Mouse (Mus musculus) lung, embryonic 14.5 days (tissue): ENCODE measurements around the gene Inpp5e. TPM values are rescaled to one million over a fixed set of nuclear protein-coding genes. Genes with fewer than 3 reads are reported as not detected.
A peak's percentile ranks its signal among the peaks of the same experiment; 100 is the strongest.

ENCODE experiments used
- ATAC-seq: fragments of 200-750 bp; cut with Nextera tagmentation; 2 replicates; pipeline ENCODE4 v1.8.0; 2017; ENCODE audit warnings: mild to moderate bottlenecking, moderate TSS enrichment, moderate library complexity; ENCODE audit not compliant: insufficient read depth
- DNase-seq: peaks from one replicate; pipeline ENCODE4 v3.0.0-alpha.2; 2015
- H3K27ac ChIP-seq: fragments of 300-500 bp; sonication (generic); 2 replicates; pipeline ENCODE4 v1.5.1; 2014; ENCODE audit warnings: low read depth, mild to moderate bottlenecking, moderate library complexity
- H3K27me3 ChIP-seq: fragments of 300-500 bp; sonication (generic); 2 replicates; pipeline ENCODE4 v1.6.1; 2014; ENCODE audit warnings: low read length, control low read depth; ENCODE audit not compliant: insufficient read depth
- H3K36me3 ChIP-seq: fragments of 300-500 bp; sonication (generic); 2 replicates; pipeline ENCODE4 v1.6.1; 2014; ENCODE audit warnings: control low read depth; ENCODE audit not compliant: insufficient read depth
- H3K4me1 ChIP-seq: fragments of 300-500 bp; sonication (generic); 2 replicates; pipeline ENCODE4 v1.6.1; 2014; ENCODE audit warnings: antibody characterized with exemption, control low read depth; ENCODE audit not compliant: insufficient read depth
- H3K4me2 ChIP-seq: fragments of 300-500 bp; sonication (generic); 2 replicates; pipeline ENCODE4 v1.6.1; 2014; ENCODE audit warnings: mild to moderate bottlenecking
- H3K4me3 ChIP-seq: fragments of 300-500 bp; sonication (generic); 2 replicates; pipeline ENCODE4 v1.5.1; 2014; ENCODE audit warnings: low read depth, low read length
- H3K9ac ChIP-seq: fragments of 300-500 bp; sonication (generic); 2 replicates; pipeline ENCODE4 v1.6.1; 2014
- H3K9me3 ChIP-seq: fragments of 300-500 bp; sonication (generic); 2 replicates; pipeline ENCODE4 v1.6.1; 2016; ENCODE audit warnings: low read depth, low read length, control low read depth
- CTCF ChIP-seq: IDR thresholded peaks from 2 replicates; pipeline ENCODE4 v1.5.1; 2016; ENCODE audit warnings: antibody characterized with exemption, low read depth
- WGBS: fragments of 180-500 bp; shearing (Covaris S2); extraction: QIAGEN DNeasy Blood & Tissue Kit; methylation state at CpG from one replicate; pipeline ENCODE4 v1.1.7; 2014; 5-methylcytosine and 5-hydroxymethylcytosine counted together
- polyA plus RNA-seq: library from polyadenylated mRNA; unstranded; fragments of >200 nt; fragmentation: Nextera tagmentation; extraction: Ambion mirVana; gene quantifications from 2 replicates; pipeline ENCODE4 v1.2.1, GENCODE M21; 2014

Inpp5e gene
- polyA plus RNA-seq, 1 experiment from 2014 or later: 22.4 TPM

- Histone ChIP-seq H3K27me3 (no peaks in the 10 kb centered on the region), H3K4me3 (peak within 1 kb of the TSS; percentile 94), H3K4me2 (peak within 1 kb of the TSS; percentile 93), H3K4me1 (peaks cover 14% of the 10 kb centered on the region), H3K27ac (peak within 1 kb of the TSS; percentile 90), H3K36me3 (peaks cover 20% of the 10 kb centered on the region), H3K9ac (peak within 1 kb of the TSS; percentile 82), H3K9me3 (no peaks in the 10 kb centered on the region)
- TF ChIP-seq CTCF: peak; percentile 11; the same call in 1 of the 2 replicates
- ATAC-seq: peak; percentile 92
- WGBS: under 1% methylated on average over 61 of the region's 61 CpGs
- peak; percentile 100 for DNase-seq
These were observed 36.1 kb upstream of the Inpp5e start, which contains the start of gene Sec16a for GRCm38 (mm10) chr2:26444946-26445665. Gene Sec16a (minus strand): TSS chr2:26445216.

DNA sequence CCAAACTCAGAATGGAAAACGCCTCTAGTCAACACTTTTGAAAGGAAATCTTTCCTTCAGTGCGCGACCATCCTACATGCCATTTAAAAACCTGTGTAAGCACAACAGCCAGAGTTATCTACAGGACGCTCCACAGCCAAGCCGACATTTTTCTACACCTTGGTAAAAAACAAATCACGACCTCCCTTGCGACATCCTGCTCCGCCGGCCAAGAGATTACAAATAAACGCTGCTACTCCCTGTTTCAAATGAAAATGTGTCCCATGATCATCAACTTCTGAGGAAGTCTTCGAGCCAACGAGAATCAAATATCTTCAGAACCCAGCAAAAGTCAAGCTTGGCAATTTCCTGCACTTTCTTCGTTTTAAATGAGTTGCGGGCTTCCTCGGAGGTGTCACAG lies 35.4 kb upstream of the Inpp5e start:
- no peak for ATAC-seq
- no peaks in the 10 kb centered on the region for H3K27me3 ChIP-seq
- peaks cover 14% of the 10 kb centered on the region for H3K4me1 ChIP-seq
- peak overlapping the region; percentile 82 for H3K9ac ChIP-seq
- H3K27ac ChIP-seq: peak overlapping the region; percentile 90
- H3K9me3 ChIP-seq: no peaks in the 10 kb centered on the region
- peak; percentile 16 for DNase-seq
- peak overlapping the region; percentile 93 for H3K4me2 ChIP-seq
- H3K36me3 ChIP-seq: peaks cover 27% of the 10 kb centered on the region
- WGBS: 1% methylated on average over 15 of the region's 15 CpGs
- H3K4me3 ChIP-seq: peak overlapping the region; percentile 94
- no peak for TF ChIP-seq CTCF

DNA sequence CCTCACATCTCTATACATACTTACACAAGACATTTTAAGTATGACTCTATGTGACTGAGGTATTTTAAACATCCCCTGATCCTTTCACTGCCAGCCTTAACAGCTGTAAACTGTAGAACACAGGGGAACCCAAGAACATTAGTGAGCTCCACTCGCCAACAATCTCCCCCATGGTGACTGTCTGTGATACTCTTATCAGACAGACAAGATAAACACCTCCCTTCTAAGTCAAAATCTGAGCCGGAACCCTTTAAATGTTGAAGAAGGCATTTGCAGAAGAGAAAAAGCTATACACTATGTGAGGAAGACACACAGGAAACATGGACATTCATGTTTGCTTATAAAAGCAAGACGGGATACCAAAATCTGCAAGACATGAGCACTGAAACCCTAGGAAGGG lies 34.9 kb upstream of the Inpp5e start:
- H3K27me3 ChIP-seq: no peaks in the 10 kb centered on the region
- no peak for DNase-seq
- H3K4me2 ChIP-seq: peak overlapping the region; percentile 93
- H3K4me3 ChIP-seq: peak overlapping the region; percentile 94
- peaks cover 32% of the 10 kb centered on the region for H3K36me3 ChIP-seq
- no peak overlapping the region for H3K27ac ChIP-seq
- H3K9me3 ChIP-seq: no peaks in the 10 kb centered on the region
- peaks cover 14% of the 10 kb centered on the region for H3K4me1 ChIP-seq
- peak overlapping the region; percentile 82 for H3K9ac ChIP-seq
- ATAC-seq: no peak
- WGBS: 7% methylated on average over 3 of the region's 3 CpGs
- TF ChIP-seq CTCF: no peak

- Histone ChIP-seq H3K4me3 (no peak overlapping the region), H3K9ac (no peak overlapping the region; the same call in 1 of the 2 replicates), H3K4me1 (peaks cover 14% of the 10 kb centered on the region), H3K36me3 (peaks cover 42% of the 10 kb centered on the region), H3K27me3 (no peaks in the 10 kb centered on the region), H3K9me3 (no peaks in the 10 kb centered on the region), H3K27ac (no peak overlapping the region), H3K4me2 (peak overlapping the region; percentile 93; the same call in 1 of the 2 replicates)
- 90% methylated on average over 1 of the region's 1 CpGs for WGBS
- ATAC-seq: no peak
- no peak for DNase-seq
- TF ChIP-seq CTCF: no peak
These were observed 33.8 kb upstream of the Inpp5e start for GRCm38 (mm10) chr2:26442843-26443242.

DNA sequence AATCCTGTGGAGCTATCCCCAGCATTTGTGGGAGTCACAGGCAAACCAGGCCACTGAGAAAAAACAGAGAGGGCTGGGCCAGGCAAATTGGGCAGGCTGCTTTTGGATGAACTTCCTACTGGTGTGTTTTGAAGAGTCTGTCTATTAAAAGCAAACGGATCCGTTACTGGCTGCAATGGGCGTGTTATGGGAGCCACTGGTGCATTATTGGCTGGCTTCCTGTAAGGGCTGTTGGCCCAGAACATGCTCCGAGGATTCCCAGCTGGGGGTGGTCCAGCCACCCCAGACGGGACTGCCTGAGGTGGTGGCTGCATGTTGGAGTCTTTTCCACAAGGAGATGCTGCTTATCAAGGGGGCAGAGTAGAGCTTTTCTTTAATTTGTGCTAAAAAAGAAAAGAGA lies 32.7 kb upstream of the Inpp5e start:
- no peak overlapping the region for H3K4me3 ChIP-seq
- no peaks in the 10 kb centered on the region for H3K9me3 ChIP-seq
- H3K4me1 ChIP-seq: peaks cover 11% of the 10 kb centered on the region
- no peak overlapping the region for H3K27ac ChIP-seq
- H3K36me3 ChIP-seq: peaks cover 46% of the 10 kb centered on the region
- ATAC-seq (no peak), DNase-seq (no peak)
- TF ChIP-seq CTCF: no peak
- no peaks in the 10 kb centered on the region for H3K27me3 ChIP-seq
- H3K4me2 ChIP-seq: no peak overlapping the region
- 66% methylated on average over 5 of the region's 5 CpGs for WGBS
- no peak overlapping the region for H3K9ac ChIP-seq

DNA sequence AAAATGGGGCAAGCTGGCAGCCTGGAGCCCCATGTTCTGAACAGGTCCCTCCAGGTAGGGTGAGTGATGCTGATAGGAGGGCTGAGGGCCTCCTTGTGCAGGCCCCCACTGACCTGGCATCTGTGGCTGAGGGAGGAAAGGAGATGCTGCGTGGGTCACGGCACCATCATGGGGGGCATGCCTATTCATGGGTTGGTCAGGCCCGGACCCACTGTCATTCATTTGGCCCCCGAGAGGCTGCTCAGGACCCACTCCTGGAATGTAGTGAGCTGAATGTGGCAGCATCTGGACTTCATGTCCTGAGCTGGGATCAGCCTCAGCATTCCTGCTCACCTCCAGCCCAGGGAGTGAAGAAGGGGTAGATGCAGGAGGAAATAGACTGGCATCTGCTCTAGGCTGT lies 32.3 kb upstream of the Inpp5e start:
- peaks cover 46% of the 10 kb centered on the region for H3K36me3 ChIP-seq
- no peaks in the 10 kb centered on the region for H3K9me3 ChIP-seq
- H3K27ac ChIP-seq: no peak overlapping the region
- no peak for TF ChIP-seq CTCF
- no peak overlapping the region for H3K9ac ChIP-seq
- H3K4me3 ChIP-seq: no peak overlapping the region
- peaks cover 8% of the 10 kb centered on the region; the same call in 1 of the 2 replicates for H3K4me1 ChIP-seq
- no peak for DNase-seq
- no peak overlapping the region for H3K4me2 ChIP-seq
- ATAC-seq: no peak
- H3K27me3 ChIP-seq: no peaks in the 10 kb centered on the region
- WGBS: 93% methylated on average over 4 of the region's 4 CpGs

DNA sequence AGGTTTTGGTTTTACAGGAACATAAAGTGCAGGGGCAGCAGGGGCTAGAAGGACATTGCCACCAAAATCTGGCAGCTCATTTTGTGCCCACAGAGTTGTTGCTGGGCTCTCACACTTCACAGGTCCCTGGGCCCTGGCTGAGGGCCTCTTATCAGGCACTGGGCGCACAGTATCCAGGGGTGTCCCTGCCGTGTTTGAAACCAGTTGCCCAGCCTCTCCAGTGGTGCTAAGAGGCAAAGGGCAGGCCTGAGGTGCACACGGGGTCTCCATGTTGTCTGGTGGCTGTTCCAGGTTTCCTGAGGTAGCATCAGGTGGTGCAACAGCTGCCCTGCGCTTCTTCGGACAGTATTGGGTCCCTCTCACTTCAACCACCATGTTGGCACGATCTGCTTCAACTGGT lies 30.7 kb upstream of the Inpp5e start:
- DNase-seq: no peak
- no peak for ATAC-seq
- WGBS: 86% methylated on average over 6 of the region's 6 CpGs
- Histone ChIP-seq H3K4me2 (no peak overlapping the region), H3K9ac (no peak overlapping the region), H3K27me3 (no peaks in the 10 kb centered on the region), H3K4me3 (no peak overlapping the region), H3K36me3 (peaks cover 62% of the 10 kb centered on the region), H3K4me1 (peaks cover 8% of the 10 kb centered on the region; the same call in 1 of the 2 replicates), H3K27ac (no peak overlapping the region), H3K9me3 (no peaks in the 10 kb centered on the region)
- TF ChIP-seq CTCF: no peak
